Mouse (Mus musculus): ENCODE measurements around the gene Fam131a. TPM values are rescaled to one million over a fixed set of nuclear protein-coding genes. Genes with fewer than 3 reads are reported as not detected.

The Fam131a gene
- total RNA-seq, 1 experiment: 1.9 TPM

DNA sequence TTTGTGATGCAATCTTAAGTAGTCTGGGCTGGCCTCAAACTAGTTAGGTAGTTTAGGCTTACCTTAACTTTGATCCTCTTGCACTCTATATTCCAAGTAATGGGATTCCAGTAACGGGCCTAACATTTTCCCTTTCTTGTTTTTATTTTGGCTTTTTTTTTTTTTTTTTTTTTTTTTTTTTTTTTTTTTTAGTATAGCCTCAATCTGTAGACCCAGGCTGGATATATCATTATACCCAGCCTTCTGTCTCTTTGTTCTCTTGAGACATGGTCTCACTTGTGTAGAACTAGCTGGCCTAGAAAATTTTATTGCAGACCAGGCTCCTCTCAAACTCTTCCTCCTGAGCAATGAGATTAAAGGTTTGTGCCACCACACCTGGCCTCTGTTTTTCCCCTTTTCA lies 1.4 kb upstream of the Fam131a start:
- in situ Hi-C loops (cut with MboI; ENCODE audit: low sequenced_read_pairs in 2 of 2, unreplicated experiment in 2 of 2): no loop called here
- no peak overlapping the region; the same call in 1 of the 2 replicates for H3K27ac ChIP-seq (ENCODE audit: insufficient read depth, low read depth, low read length, poor library complexity, severe bottlenecking)
- no peak for DNase-seq (ENCODE audit: low read depth, low spot score)
- H3K9me3 ChIP-seq (ENCODE audit: control insufficient read depth, insufficient read depth, low read depth, low read length): no peaks in the 10 kb centered on the region
- no peak overlapping the region for H3K4me3 ChIP-seq (ENCODE audit: insufficient read depth in 1 of 2, low read depth in 1 of 2, low read length in 2 of 2, poor library complexity in 1 of 2, severe bottlenecking in 1 of 2)
- H3K36me3 ChIP-seq (ENCODE audit: control insufficient read depth, insufficient read depth, low read length, poor library complexity, severe bottlenecking): peaks cover 42% of the 10 kb centered on the region
- H3K4me1 ChIP-seq (ENCODE audit: control insufficient read depth in 2 of 2, insufficient read depth in 2 of 2, low read length in 2 of 2, poor library complexity in 1 of 2): peaks cover 1 to 20% of the 10 kb centered on the region in 2 experiments; a peak in 3 of 4 replicates
- H3K9ac ChIP-seq (ENCODE audit: insufficient read depth, low read depth, low read length, poor library complexity, severe bottlenecking): no peak overlapping the region
- TF ChIP-seq MAFK (IDR thresholded peaks at IDR 0.05; ENCODE audit: insufficient read depth, low read depth, low read length): no peak
- peak; percentile 75; the same call in 1 of the 2 replicates for TF ChIP-seq ZNF384 (IDR thresholded peaks at IDR 0.05; ENCODE audit: low read depth, low read length)

DNA sequence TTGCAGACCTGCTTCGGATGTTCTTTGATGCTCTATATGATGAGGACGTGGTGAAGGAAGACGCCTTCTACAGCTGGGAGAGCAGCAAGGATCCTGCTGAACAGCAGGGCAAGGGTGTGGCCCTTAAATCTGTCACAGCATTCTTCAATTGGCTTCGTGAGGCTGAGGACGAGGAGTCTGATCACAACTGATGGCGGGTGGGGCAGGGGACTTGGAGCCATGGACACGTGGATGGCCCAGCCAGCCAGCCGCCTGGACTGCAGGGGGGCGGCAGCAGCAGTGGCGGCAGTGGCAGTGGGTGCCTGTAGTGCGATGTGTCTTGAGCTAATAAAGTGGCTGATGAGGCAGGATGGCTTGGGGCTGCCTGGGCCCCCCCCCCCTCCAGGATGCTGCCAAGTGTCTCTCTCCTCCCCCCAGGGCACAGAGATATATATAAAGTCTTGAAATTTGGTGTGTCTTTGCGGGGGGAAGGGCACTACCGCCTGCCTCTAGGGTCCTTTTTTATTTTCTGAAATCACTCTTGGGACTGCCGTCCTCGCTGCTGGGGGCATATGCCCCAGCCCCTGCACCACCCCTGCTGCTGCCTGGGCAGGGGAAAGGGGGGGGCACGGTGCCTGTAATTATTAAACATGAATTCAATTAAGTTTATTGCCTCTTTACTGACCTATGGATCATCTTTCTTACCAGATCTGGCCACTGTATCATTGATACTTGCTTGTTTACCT lies 638 bp upstream of the Fam131a start:
- in situ Hi-C loops (cut with MboI; ENCODE audit: low sequenced_read_pairs in 2 of 2, unreplicated experiment in 2 of 2): no loop called here
- Histone ChIP-seq H3K9ac (ENCODE audit: insufficient read depth, low read depth, low read length, poor library complexity, severe bottlenecking) (no peak overlapping the region), H3K4me1 (ENCODE audit: control insufficient read depth in 2 of 2, insufficient read depth in 2 of 2, low read length in 2 of 2, poor library complexity in 1 of 2) (peaks cover 1 to 20% of the 10 kb centered on the region in 2 experiments; a peak in 3 of 4 replicates), H3K4me3 (ENCODE audit: insufficient read depth in 1 of 2, low read depth in 1 of 2, low read length in 2 of 2, poor library complexity in 1 of 2, severe bottlenecking in 1 of 2) (0 out of 4 replicates have a peak overlapping the region, but pooled peaks of 1 of the 2 experiments have one; percentile 74), H3K9me3 (ENCODE audit: control insufficient read depth, insufficient read depth, low read depth, low read length) (no peaks in the 10 kb centered on the region), H3K27ac (ENCODE audit: insufficient read depth, low read depth, low read length, poor library complexity, severe bottlenecking) (no peak overlapping the region), H3K36me3 (ENCODE audit: control insufficient read depth, insufficient read depth, low read length, poor library complexity, severe bottlenecking) (peaks cover 35% of the 10 kb centered on the region)
- TF ChIP-seq ZC3H11A (IDR thresholded peaks at IDR 0.05; ENCODE audit: borderline replicate concordance, low read depth, low read length): no peak
- no peak for TF ChIP-seq ZNF384 (IDR thresholded peaks at IDR 0.05; ENCODE audit: low read depth, low read length)
- DNase-seq (ENCODE audit: low read depth, low spot score): no peak

DNA sequence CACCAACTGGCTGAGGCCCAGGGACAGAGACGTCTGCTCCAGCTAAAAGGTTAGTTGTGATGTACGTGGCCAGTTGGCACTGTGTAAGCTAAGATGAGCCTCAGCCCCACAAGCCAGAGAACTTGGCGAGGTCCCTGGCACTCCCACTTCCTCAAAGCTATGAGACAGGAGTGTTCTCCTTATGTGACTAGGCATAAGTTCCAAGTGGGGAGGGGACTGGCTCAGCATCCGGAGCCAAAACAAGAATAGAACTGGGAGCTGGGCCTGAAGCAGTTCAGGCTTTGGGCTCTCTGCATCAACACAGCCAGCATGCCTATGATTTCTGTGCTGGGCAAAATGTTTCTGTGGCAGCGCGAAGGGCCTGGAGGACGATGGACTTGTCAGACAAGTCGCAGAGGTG lies 1.7 kb downstream of the Fam131a start:
- Histone ChIP-seq H3K9me3 (ENCODE audit: control insufficient read depth, insufficient read depth, low read depth, low read length) (no peaks in the 10 kb centered on the region), H3K9ac (ENCODE audit: insufficient read depth, low read depth, low read length, poor library complexity, severe bottlenecking) (no peak overlapping the region), H3K4me3 (ENCODE audit: insufficient read depth in 1 of 2, low read depth in 1 of 2, low read length in 2 of 2, poor library complexity in 1 of 2, severe bottlenecking in 1 of 2) (no peak overlapping the region), H3K36me3 (ENCODE audit: control insufficient read depth, insufficient read depth, low read length, poor library complexity, severe bottlenecking) (peaks cover 11% of the 10 kb centered on the region), H3K4me1 (ENCODE audit: control insufficient read depth in 2 of 2, insufficient read depth in 2 of 2, low read length in 2 of 2, poor library complexity in 1 of 2) (peaks cover 0 to 20% of the 10 kb centered on the region in 2 experiments; a peak in 3 of 4 replicates), H3K27ac (ENCODE audit: insufficient read depth, low read depth, low read length, poor library complexity, severe bottlenecking) (no peak overlapping the region)
- TF ChIP-seq HCFC1 (IDR thresholded peaks at IDR 0.05; ENCODE audit: borderline replicate concordance, insufficient read depth, low read length) (no peak), MAFK (IDR thresholded peaks at IDR 0.05; ENCODE audit: insufficient read depth, low read depth, low read length) (no peak), ZC3H11A (IDR thresholded peaks at IDR 0.05; ENCODE audit: borderline replicate concordance, low read depth, low read length) (no peak), CHD2 (IDR thresholded peaks at IDR 0.05; ENCODE audit: low read depth, low read length) (no peak), ZNF384 (IDR thresholded peaks at IDR 0.05; ENCODE audit: low read depth, low read length) (no peak)
- DNase-seq (ENCODE audit: low read depth, low spot score): no peak
- in situ Hi-C loops (cut with MboI; ENCODE audit: low sequenced_read_pairs in 2 of 2, unreplicated experiment in 2 of 2): no loop called here

DNA sequence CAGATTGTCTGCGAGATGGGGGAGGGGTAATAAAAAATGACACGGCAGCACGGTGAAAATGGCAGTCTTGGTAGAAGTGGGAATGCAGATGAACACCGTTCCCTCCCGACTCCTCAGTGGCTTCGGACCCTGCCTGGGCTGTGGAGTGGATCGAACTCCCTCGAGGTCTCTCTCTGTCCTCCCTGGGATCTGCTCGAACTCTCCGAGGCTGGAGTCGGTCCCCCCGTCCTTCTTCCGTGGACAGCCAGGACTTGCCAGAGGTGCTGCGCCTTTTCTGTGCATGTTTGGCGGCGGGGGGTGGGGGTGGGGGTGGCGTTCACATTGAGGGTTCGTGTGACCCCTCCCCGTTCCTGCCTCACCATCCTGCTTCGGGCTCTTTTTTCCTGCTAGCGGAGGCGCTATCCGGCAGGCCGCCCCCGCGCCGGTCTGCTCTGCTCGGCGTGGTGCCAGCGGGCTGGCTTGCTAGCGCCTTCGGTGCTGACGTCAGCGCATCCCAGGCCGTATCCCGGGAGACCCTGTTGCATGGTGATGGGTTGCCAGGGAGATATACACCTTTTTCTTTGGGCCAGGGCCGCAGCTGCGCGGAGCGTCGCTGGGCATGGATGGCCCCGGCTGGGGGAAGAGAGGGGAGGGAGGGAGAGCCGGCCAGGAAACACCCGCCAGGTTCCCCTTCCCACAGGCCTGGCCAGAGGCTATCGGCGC lies 2.7 kb downstream of the Fam131a start:
- Histone ChIP-seq H3K27ac (ENCODE audit: insufficient read depth, low read depth, low read length, poor library complexity, severe bottlenecking) (no peak overlapping the region), H3K4me1 (ENCODE audit: control insufficient read depth in 2 of 2, insufficient read depth in 2 of 2, low read length in 2 of 2, poor library complexity in 1 of 2) (peaks cover 0 to 22% of the 10 kb centered on the region in 2 experiments; a peak in 3 of 4 replicates)
- in situ Hi-C loops (cut with MboI; ENCODE audit: low sequenced_read_pairs in 2 of 2, unreplicated experiment in 2 of 2): no loop called here

More for the DNA sequence above, 2.7 kb downstream of the Fam131a start:
- H3K4me3 ChIP-seq (ENCODE audit: insufficient read depth in 1 of 2, low read depth in 1 of 2, low read length in 2 of 2, poor library complexity in 1 of 2, severe bottlenecking in 1 of 2): peak overlapping the region; percentile 1 to 42
- peak overlapping the region; percentile 18; the same call in 1 of the 2 replicates for H3K9ac ChIP-seq (ENCODE audit: insufficient read depth, low read depth, low read length, poor library complexity, severe bottlenecking)
- no peak for DNase-seq (ENCODE audit: low read depth, low spot score)
- TF ChIP-seq HCFC1 (IDR thresholded peaks at IDR 0.05; ENCODE audit: borderline replicate concordance, insufficient read depth, low read length) (no peak), MAFK (IDR thresholded peaks at IDR 0.05; ENCODE audit: insufficient read depth, low read depth, low read length) (peak; percentile 58; the same call in 1 of the 2 replicates)
- H3K36me3 ChIP-seq (ENCODE audit: control insufficient read depth, insufficient read depth, low read length, poor library complexity, severe bottlenecking): peaks cover 8% of the 10 kb centered on the region
- H3K9me3 ChIP-seq (ENCODE audit: control insufficient read depth, insufficient read depth, low read depth, low read length): no peaks in the 10 kb centered on the region
